Mouse (Mus musculus) NIH3T3 (cell line): ENCODE data around the gene Fblim1.

Experiments used
- DNase-seq: peaks from one replicate; pipeline ENCODE4 v3.0.0-alpha.2; 2012; ENCODE audit warnings: low read depth

Fblim1 gene

DNA sequence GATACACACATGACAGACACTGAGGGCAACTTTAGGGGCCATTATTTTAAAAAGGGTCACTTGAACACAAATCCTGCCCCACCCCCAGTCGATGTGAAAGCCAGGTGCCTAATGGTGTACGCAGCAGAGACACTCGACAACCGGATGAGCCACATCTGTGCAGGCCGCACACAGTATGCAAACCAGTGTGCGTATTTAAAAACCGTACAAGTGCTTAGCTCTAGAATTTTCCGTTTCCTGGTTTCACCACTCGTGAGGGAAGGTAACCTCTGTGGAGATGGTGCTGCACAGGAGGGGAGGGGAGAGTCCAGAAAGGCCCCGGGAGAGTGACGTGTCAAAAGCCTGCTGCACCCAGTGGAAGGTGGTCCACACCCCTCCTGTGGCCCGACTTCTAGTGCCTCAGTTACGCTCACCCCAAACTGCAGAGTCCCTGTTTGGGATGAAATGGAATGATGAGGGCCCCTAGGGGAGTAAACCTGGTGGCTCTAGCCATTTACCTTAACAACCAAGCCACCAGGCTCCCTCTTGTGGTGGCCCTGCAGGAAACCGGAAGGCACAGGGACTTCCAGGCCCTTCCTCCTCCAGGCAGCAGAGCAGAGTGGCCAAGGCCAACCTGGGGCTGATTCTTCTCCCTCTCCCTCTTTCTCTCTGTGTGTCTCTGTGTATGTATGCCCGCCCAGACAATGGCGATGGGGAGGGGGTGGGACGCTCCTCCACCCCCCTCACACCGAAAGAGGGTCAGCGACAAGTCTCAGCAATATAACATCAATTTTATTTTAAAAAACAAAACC, 19.3 kb upstream of the Fblim1 start:
- peak; percentile 51 for DNase-seq

DNA sequence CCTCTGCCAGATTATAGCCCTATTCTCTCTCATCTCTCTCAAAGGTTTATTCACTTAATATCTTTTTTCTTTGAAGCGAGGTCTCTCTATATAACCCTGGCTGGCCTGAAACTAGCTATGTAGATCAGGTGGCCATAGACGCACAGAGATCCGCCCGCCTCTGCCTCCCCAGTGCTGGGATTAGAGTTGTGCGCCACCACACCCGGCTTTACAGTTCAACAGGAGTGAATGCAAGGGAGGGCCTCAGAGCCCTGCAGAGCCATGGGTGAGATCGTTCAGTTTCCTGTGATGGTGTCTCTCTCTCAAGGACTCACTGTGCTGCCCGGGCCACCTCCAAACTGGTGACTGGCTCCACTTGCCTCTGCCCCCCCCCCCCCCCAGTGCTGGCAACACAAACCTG, 18.2 kb upstream of the Fblim1 start:
- DNase-seq: no peak

DNA sequence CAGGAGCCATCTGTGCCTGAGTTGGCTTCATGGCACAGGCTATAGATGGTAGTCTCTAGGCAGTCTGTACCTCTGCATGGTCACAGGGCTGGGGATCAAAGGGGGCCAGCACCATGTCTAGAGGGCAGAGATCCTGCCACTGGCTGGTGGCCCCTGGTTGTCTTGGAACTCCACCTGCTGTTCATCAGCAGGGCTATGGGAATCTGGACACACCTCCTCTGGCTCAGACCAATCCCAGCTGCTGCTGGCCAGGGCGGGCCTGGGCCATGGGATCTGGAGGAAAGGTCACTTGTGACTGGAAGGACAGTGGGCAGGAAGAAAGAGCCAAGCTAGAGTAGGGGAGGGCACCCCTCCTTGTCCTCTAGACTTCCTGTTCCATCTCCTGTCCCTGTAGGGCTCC, 17.8 kb upstream of the Fblim1 start, which contains the start of gene Slc25a34:
Slc25a34 (minus strand) TSS at position 156 of the 400 bp plus-strand sequence.
- DNase-seq: no peak

DNA sequence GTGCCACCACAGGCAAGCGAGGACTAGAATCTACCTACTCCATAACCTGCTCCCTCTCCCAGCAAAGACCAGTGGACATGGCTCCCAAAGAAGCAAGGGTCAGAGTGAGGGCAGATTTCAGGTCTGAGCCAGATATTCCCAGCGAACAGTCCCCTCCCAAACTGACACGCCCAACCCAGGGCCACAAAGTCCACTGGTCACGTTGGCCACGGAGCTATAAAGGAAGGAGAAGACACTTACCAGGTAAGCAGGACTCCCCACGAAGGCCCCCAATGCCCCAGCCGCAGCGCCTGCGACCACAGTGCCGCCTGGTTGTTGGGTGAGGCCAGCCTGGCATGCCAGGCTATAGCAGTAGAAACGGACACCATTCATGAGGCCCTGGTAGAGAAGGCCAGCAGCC, 17.1 kb upstream of the Fblim1 start:
- DNase-seq: no peak

DNA sequence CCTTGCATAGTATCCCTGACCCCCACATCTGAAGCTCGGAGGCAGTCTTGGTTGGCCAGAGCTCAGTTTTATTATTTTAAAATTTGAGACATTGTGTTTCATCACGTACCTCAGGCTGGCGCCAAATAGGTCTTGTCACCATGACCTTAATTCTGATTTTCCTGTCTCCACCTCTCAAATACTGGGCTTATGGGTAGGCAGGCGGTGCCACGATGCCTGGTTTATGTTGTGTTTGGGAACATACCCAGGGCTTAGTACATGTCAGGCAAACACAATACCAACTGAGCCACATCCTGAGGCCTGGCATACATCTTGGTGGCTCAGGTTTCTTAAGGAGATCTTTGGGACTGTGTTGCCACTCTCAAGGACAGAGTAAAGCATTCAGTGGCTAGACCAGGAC, 16.7 kb upstream of the Fblim1 start:
- no peak for DNase-seq

DNA sequence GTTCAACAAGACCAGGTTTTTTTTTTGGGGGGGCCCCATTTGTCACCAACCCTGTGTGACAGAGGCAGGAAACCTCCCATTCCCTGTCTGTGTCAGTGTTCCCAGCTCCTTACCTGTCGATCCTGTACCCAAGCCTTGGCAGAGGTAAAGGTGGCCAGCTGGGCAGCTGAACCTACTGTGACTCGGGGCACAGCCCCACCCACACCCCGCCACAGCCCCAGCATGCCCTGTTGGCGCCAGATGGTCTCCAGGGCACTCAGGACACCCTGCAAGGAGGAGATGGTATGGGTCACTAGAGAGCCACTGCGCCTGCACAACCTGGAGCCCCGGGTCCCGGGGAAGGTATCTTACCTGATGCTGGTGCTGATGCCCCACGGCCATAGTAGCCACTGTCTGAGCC, 16.2 kb upstream of the Fblim1 start:
- DNase-seq: no peak

DNA sequence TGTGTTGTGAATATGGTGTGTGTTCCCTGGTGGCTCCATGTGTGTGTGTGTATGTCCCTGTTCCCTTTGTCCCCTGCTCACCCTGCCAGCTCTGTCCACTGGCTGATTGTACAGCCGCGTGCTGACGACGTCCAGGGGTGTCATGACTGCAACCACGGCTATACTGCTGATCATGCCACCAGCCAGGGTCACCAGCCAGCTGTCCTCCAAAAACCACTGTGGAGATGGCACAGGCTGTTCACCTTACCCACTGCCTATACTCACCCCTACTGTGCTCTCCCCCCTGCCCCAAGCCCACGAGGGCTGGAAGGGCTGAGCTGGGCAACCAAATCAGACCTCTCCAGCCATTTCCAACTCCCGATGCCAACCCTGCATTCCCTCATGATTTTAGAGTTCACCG, 15.4 kb upstream of the Fblim1 start:
- DNase-seq: no peak

DNA sequence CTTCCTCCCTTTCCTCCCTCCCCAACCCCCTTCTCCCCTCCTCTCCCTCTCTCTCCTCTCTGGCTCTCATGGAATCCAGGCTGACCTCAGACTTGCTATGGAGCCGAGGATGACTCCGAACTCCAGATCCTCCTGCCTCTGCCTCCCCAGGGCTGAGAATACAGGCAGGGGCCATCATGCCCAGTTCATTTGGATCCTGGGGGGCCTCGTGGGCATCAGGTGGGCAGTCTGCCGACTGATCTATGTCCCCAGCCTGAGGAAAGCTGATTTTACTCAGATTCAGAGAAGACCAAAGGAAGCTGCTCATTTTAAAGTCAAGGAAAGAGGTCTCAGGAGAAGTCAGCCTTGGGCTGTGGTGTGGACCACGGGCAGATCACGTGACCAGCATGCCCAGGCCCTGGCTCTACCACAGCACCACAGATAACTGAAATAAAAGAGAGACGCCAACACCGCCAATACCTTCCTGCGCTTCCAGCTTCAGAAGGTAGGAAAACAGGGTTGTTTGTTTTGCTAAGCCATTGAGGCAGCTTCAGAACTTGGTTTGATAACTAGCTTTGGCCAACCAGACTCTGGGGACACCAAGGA, 13.5 kb upstream of the Fblim1 start:
- DNase-seq: no peak

DNA sequence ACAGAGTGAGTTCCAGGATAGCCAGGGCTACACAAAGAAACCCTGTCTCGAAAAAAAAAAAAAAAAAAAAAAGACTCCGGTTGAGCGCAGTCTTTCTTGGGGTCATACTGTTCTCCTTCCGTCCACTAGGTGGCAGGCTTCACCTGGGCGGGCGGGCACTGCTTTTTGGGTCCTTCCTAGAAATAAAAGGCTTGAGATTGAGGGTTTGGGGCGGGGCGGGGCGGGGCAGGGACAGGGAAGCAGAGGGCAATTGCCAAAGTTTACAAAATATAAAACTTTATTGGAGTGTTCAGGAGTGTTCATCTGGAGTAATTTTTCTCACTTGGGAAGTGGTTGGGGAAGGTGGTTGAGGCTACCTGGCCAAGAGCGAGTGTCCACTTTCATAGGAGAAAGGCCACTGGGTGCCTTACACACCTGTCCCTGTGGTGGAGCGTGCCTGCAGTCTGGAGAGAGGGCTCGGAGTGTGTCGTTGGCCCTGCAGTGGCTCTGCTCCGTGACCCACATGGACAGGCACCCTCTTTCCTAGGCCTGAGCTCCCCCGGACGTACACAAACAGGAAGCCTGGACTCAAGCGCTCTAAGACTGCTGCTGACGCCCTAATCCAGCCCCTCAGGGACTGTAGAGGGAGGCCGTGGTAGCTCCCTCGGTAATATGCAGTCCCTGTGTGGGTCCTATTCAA, 12.8 kb upstream of the Fblim1 start, which contains the start of gene Tmem82:
Tmem82 (minus strand) TSS at position 69 of the 679 bp plus-strand sequence.
- peak; percentile 80 for DNase-seq

DNA sequence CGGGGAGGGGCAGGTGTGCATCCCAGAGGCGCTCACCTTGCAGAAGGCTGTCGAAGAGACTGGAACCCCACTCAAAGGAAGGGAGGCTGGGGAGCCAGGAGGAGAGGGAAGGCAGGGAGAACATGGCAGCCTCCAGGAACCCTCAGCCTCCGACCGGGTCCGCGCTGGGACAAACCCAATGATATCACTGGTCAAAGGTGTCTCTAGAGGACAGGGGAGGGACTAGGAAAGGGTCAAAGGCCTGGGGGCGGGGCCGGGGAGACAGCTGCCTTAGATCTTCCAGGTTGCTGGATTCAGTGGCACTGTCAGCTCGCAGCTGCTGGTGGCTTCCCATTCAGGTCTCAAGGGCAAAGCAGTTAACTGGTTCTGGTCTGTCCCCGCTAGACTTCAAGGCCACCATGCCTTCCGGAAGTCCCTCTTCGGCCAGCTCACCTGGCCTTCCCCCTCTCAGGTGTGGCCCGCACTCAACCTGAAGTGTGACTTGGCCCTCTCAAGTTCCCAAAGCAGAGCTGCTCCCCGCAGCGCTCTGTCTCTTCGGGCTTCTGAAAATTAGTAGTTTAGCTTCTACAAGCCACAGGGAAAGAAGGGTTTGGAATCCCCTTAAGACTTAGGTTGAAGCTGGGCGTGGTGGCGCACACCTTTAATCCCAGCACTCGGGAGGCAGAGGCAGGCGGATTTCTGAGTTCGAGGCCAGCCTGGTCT, 12.1 kb upstream of the Fblim1 start:
- no peak for DNase-seq

DNA sequence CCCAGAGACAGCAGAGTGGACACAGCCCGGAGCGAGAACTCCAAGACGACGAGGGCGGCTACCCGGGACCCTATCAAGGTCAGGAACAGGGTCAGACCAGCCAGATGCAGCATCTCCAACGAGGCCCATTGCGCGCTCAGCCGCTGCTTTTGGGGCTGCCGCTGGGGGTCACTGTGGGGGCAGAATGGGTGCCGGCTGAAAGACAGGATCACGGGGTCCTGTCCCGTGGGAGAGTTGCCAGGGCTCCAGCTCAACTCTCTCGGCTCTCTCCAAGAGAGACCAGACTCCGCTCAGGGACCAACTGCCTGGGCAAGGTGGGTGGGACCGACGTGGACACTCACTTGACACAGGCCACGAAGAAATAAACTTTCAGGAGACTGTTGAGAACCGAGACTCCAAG, 11.4 kb upstream of the Fblim1 start:
- DNase-seq: no peak

DNA sequence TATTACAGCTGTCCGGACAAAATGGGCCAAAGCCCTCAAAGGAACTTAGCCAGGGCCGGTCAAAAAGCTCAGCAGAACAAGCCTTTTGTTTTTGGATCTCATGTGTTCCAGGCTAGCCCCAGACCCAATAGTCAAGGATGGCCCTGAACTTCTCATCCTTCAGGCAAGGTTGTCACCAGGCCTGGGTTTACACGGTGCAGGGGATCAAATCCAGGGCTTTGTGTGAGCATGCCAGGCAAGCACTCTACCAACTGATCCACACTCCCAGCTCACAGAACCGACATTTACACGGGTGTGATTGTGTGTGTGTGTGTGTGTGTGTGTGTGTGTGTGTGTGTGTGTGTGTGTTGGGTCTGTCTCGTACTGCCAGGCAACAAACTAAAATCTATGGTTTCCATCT, 10.9 kb upstream of the Fblim1 start:
- DNase-seq: no peak

DNA sequence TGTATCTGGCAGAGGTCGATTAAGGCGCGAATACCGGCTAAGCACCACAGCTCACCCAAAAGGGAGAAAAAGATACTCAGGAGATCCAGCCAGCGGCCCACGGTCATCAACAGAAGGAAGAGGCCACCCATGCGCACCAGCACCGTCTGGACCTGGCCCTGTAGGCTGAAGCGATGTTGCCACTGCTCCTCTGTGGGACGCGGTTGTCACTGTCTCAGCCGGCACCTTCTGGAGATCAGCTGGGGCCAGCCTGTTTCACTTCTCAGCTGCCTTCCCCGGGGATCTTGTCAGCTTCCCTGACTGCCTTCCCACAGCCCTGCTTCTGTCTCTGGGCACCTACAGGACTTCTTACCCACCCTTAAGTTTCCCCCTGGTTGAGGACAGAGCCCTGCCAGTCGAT, 9.1 kb upstream of the Fblim1 start:
- no peak for DNase-seq

DNA sequence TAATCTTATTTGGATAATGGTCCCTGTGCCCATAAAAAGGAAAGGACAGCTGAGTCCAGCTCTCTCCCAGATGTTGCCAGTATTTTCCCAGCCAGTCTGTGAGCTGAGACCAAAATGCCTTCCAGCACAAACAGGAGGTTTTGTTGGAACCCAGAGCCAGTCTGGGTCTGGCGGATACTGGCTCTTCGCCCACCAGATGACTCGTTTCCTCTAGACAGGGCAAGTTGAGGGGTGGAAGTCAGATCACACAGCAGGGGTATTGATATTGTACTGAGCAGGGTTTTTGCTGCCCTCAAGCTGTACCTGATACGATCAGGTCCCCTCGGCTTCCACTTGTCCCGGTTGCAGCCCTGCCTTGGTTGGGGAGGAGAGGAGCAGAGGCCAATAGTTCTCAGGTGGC, 3.6 kb upstream of the Fblim1 start:
- peak; percentile 58 for DNase-seq

DNA sequence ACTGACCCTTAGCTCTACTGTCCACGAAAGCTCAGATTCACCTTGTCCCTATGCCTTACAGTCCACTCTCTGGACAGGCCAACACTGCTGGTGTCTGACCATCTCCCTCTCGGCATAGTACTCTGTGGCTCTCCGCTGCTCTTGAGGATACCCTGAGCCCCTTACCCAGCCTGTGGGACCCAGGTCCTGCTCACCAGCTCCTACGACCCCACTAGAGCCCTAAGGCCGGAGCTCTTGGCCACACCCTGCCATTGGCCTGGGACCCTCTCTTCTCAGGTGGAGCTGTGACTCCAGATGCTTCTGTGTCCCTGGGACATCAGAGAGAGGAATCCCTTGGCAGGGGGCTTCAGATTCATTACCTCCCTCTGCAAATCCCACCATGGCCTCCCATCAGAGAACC, 475 bp downstream of the Fblim1 start:
- DNase-seq: no peak

DNA sequence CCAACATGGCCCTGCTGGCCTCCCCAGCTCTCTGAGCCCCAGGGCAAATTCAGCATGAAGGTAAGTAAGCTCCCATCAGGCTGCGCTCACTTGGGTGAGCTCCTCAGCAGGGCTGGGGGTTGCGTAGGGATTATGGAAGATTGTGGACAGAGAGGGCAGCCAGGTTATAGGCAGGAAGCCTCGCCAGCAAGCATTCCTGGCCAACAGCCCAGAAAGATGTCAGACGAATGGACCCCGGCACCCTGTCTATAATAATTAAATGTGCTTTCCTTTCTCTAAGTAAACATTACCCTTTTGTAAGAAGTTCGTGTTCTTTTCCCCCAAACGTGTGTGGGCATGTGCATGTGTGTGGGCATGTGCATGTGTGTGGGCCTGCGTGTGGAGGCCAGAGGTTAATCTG, 1.4 kb downstream of the Fblim1 start:
- peak; percentile 84 for DNase-seq

DNA sequence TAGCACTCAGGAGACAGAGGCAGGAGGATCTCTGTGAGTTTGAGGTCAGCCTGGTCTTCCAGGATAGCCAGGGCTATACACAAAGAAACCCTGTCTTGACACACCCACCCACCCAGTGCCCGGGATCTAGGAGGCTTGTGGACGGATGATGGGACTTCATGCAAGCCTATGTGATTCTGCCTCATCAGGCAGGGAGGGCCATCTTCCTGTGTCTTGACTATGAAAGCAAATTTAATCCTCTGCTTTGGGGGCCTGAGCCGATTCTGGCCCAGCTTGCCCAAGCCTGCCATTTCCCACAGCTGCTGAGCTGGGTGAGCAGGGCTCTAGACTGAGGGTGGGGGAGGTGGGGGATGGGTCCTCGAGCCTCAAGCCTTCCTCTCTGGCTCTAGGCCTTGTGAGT, 2.0 kb downstream of the Fblim1 start:
- DNase-seq: peak; percentile 58

DNA sequence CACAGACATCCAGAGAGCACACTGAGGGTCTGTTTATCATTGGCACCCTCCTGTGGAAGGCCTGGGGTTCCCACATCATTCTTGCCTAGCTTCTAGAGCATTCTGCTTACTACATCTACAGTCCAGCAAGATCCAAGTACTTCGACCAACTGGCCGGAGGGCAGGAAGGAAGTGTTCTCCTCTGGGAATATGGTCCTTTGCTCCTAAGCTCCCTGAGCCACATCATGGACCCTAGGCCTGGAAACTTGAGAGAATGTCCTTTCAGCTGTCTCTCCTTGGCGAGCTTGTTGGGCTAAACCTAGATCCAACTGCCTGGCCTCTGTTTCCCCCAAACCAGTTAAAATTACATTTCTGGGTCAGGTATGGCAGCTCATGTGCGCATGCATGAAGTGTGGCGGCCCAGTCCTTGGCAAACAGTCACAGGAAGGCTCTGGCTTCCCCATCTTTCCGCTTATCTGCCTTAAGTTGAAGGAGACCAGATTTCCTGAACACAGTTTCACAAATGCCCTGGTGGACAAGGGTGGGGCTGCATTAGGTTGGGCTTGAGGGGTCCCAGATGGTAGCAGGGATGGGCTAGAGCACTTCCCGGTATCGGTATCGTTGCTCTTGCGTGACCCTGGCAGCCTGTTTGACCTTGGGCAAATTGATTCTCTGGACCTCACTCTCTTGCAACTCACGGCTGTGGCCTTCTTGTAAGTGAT, 3.2 kb downstream of the Fblim1 start:
- DNase-seq: no peak

DNA sequence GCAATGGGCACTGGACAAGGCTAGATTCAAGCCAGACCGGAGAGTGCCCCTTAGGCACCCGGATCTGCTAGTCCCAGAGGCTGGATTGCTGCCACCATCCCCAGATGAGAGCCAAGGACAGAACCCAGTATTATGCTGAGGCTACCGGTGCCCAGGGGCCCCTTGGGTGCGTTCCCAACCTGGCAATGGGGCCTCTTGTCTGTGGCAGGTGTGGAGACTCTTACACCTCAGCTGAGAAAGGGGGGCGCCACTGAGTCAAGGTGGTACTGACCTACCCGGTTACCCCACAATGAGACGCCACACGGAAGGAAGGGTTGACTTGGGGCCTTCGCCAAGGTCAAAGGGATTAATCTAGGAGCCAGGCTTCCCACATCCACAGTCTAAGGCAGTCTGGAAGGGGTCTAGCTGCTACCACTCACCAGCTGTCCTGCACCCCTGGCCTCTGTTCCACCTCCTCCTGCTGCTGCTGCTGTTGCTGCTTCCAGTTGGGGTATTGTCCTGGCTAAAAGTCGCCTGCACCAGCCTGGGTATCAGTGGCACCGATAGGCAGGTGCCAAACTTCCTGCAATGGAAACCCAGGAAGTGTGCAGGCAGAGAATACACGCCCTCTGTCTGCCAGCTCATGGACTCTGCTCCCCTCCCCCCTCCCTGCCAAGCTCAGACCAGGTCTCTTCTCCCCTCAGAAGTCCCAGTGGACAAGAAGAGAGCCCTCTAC, 4.6 kb downstream of the Fblim1 start:
- DNase-seq: no peak

DNA sequence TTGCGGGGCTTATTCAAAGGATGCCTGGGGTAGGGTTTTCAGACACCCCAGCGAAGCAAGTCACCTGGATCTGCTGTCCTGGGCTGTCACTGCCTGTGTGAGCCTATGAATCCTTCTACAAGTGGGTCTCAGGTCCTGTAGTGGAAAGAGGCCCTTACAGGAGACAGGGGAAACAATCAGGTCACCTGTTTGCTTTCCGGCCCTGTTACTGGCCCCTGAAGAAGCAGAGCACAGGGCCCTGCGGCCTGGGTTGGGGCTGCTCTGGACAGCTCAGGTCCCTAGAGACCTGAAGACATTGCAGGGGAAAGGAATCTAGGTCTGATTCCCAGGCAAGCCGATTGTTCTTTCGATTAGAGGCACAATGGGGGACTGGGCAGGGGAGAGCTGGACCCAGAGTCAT, 5.5 kb downstream of the Fblim1 start:
- no peak for DNase-seq
